Mouse (Mus musculus): Measurements from ENCODE around the gene Hcst. TPM values are rescaled to one million over a fixed set of nuclear protein-coding genes. Genes with fewer than 3 reads are reported as not detected.

Gene Hcst
- total and polyA plus RNA-seq, 3 experiments = 7.1 to 28.1 TPM; not detected in 1

GRCm38 (mm10) chr7:30434238-30434637 is 14.6 kb upstream of the Hcst start:
- Histone ChIP-seq H3K9me3 (replicated peaks; ENCODE audit: insufficient read depth, low read length) (no peaks in the 10 kb centered on the region), H3K27me3 (ENCODE audit: control insufficient read depth in 1 of 2, insufficient read depth in 2 of 2, low read length in 2 of 2) (no peaks in the 10 kb centered on the region), H3K27ac (ENCODE audit: control insufficient read depth, low read depth, low read length) (no peak overlapping the region), H3K4me1 (ENCODE audit: control insufficient read depth in 1 of 2, insufficient read depth in 2 of 2, low read length in 2 of 2) (no peaks in the 10 kb centered on the region), H3K4me3 (ENCODE audit: control insufficient read depth in 1 of 2, insufficient read depth in 1 of 2, low read depth in 2 of 2, low read length in 2 of 2) (no peak overlapping the region), H3K36me3 (ENCODE audit: control insufficient read depth in 1 of 2, insufficient read depth in 2 of 2, low read length in 2 of 2) (no peaks in the 10 kb centered on the region), H3K79me2 (ENCODE audit: control insufficient read depth, insufficient read depth, low read length, poor library complexity) (no peaks in the 10 kb centered on the region), H3K9ac (ENCODE audit: control insufficient read depth, low read depth, low read length, poor library complexity, severe bottlenecking) (no peak overlapping the region)
- peak; percentile 77 for DNase-seq (ENCODE audit: low read depth, low spot score)
- TF ChIP-seq MAZ (IDR thresholded peaks at IDR 0.05; ENCODE audit: low read depth, low read length) = peak; percentile 49; the same call in 1 of the 2 replicates
- TF ChIP-seq EP300 (IDR thresholded peaks at IDR 0.05; ENCODE audit: low read depth in 1 of 2, low read length in 2 of 2) = no peak
- TF ChIP-seq RAD21 (IDR thresholded peaks at IDR 0.05; ENCODE audit: low read depth, low read length) = no peak
- TF ChIP-seq HCFC1 (IDR thresholded peaks at IDR 0.05; ENCODE audit: low read depth, low read length) = peak; percentile 33; the same call in 1 of the 2 replicates
- TF ChIP-seq SMC3 (IDR thresholded peaks at IDR 0.05; ENCODE audit: low read depth, low read length) = peak; percentile 17; the same call in 1 of the 2 replicates
- TF ChIP-seq RCOR1 (IDR thresholded peaks at IDR 0.05; ENCODE audit: low read depth, low read length) = no peak
- TF ChIP-seq MAX (IDR thresholded peaks at IDR 0.05; ENCODE audit: low read length) = no peak
- TF ChIP-seq GABPA (IDR thresholded peaks at IDR 0.05; ENCODE audit: low read depth, low read length) = no peak
- no peak for TF ChIP-seq USF1 (IDR thresholded peaks at IDR 0.05; ENCODE audit: low read depth, low read length)
- TF ChIP-seq ZNF384 (IDR thresholded peaks at IDR 0.05; ENCODE audit: low read depth, low read length) = peak; percentile 93
- no peak for TF ChIP-seq KAT2A (conservative IDR thresholded peaks at IDR 0.05; ENCODE audit: low read depth, low read length)
- TF ChIP-seq POLR2AphosphoS2 (IDR thresholded peaks at IDR 0.05; ENCODE audit: low read length) = no peak
- TF ChIP-seq MYC (IDR thresholded peaks at IDR 0.05; ENCODE audit: low read depth, low read length) = no peak
- TF ChIP-seq ZMIZ1 (IDR thresholded peaks at IDR 0.05; ENCODE audit: low read depth, low read length) = no peak
- peak; percentile 96 for TF ChIP-seq SIN3A (IDR thresholded peaks at IDR 0.05; ENCODE audit: low read length)
- TF ChIP-seq CHD2 (IDR thresholded peaks at IDR 0.05; ENCODE audit: low read length) = no peak
- TF ChIP-seq TBP (IDR thresholded peaks at IDR 0.05; ENCODE audit: low read depth, low read length) = no peak
- no peak for TF ChIP-seq E2F4 (IDR thresholded peaks at IDR 0.05; ENCODE audit: borderline replicate concordance, low read depth, low read length)
- no peak for TF ChIP-seq JUND (IDR thresholded peaks at IDR 0.05; ENCODE audit: low read depth, low read length)
- TF ChIP-seq MYB (IDR thresholded peaks at IDR 0.05; ENCODE audit: low read depth, low read length) = no peak
- no peak for TF ChIP-seq TCF12 (IDR thresholded peaks at IDR 0.05; ENCODE audit: low read depth, low read length)
- TF ChIP-seq GATA1 (IDR thresholded peaks at IDR 0.05; ENCODE audit: low read depth, low read length) = no peak
- no peak for TF ChIP-seq USF2 (IDR thresholded peaks at IDR 0.05; ENCODE audit: borderline replicate concordance in 1 of 2, insufficient read depth in 1 of 2, low read depth in 1 of 2, low read length in 2 of 2)
- no peak for TF ChIP-seq POLR2AphosphoS5 (IDR thresholded peaks at IDR 0.05; ENCODE audit: borderline replicate concordance, low read depth, low read length)
- TF ChIP-seq BHLHE40 (IDR thresholded peaks at IDR 0.05; ENCODE audit: borderline replicate concordance, low read depth, low read length) = no peak
- no peak for TF ChIP-seq ZKSCAN1 (IDR thresholded peaks at IDR 0.05; ENCODE audit: low read depth, low read length)
- no peak for TF ChIP-seq ZC3H11A (IDR thresholded peaks at IDR 0.05; ENCODE audit: low read depth, low read length)
- no peak for TF ChIP-seq ETS1 (IDR thresholded peaks at IDR 0.05; ENCODE audit: low read depth, low read length)
- TF ChIP-seq TAL1 (IDR thresholded peaks at IDR 0.05; ENCODE audit: low read length) = no peak
- TF ChIP-seq NRF1 (IDR thresholded peaks at IDR 0.05; ENCODE audit: insufficient read depth, low read depth, low read length, poor library complexity, severe bottlenecking) = no peak
- no peak for TF ChIP-seq POLR2A (IDR thresholded peaks at IDR 0.05; ENCODE audit: control insufficient read depth in 1 of 2, insufficient read depth in 1 of 2, low read depth in 1 of 2, low read length in 2 of 2, poor library complexity in 1 of 2)
- no peak for TF ChIP-seq CTCF (IDR thresholded peaks at IDR 0.05 in 2 of 3, conservative IDR thresholded peaks at IDR 0.05 in 1 of 3; ENCODE audit: control insufficient read depth in 1 of 3, insufficient read depth in 1 of 3, low read depth in 2 of 3, low read length in 3 of 3, poor library complexity in 1 of 3, severe bottlenecking in 1 of 3)
- no peak for TF ChIP-seq MAFK (IDR thresholded peaks at IDR 0.05; ENCODE audit: borderline replicate concordance, low read depth, low read length)
- no peak for TF ChIP-seq UBTF (IDR thresholded peaks at IDR 0.05; ENCODE audit: borderline replicate concordance, insufficient read depth, low read depth, low read length)
- TF ChIP-seq ELF1 (IDR thresholded peaks at IDR 0.05; ENCODE audit: low read depth, low read length) = no peak
- TF ChIP-seq NELFE (IDR thresholded peaks at IDR 0.05; ENCODE audit: low read depth, low read length) = no peak
- TF ChIP-seq CHD1 (IDR thresholded peaks at IDR 0.05; ENCODE audit: low read depth, low read length) = no peak
- peak; percentile 93 for TF ChIP-seq MXI1 (IDR thresholded peaks at IDR 0.05; ENCODE audit: low read depth, low read length)
- TF ChIP-seq MEF2A (IDR thresholded peaks at IDR 0.05; ENCODE audit: extremely low read depth, insufficient replicate concordance, low read depth, low read length, poor library complexity, severe bottlenecking) = no peak

Measured in MEL (cell line).